Mouse (Mus musculus): ENCODE measurements around the gene Bicra. TPM values are rescaled to one million over a fixed set of nuclear protein-coding genes. Genes with fewer than 3 reads are reported as not detected.
A peak's percentile ranks its signal among the peaks of the same experiment; 100 is the strongest.

Bicra gene
- polyA plus RNA-seq, 1 experiment from 2014 or later, result 9.3 TPM

DNA sequence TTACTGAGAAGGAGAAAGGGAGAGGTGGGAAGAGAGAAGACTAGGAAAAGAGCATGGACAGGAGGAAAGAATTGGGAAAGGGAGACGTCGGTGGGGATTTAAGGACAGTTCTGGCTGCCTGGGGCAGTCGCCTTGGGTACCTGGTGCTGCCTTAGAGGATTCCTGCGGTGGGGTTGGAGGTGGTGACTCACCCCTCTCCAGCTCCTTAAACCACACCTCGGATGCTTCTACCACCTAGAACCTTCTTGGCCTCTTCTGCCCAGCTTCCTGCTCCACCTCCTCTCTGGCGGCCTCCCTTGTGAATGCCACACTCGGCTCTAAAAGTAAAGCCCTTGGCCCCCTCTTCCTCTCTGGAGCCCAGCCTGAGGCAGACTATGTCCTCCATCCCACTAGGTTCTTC lies 92.2 kb downstream of the Bicra start:
- H3K4me3 ChIP-seq (ENCODE audit: low read depth, low read length), result peak overlapping the region; percentile 18
- H3K9ac ChIP-seq (ENCODE audit: low read length), result 0 out of 2 replicates have a peak overlapping the region, but pooled peaks have one; percentile 28
- H3K27ac ChIP-seq (replicated peaks; ENCODE audit: low read depth, low read length), result no peak overlapping the region

DNA sequence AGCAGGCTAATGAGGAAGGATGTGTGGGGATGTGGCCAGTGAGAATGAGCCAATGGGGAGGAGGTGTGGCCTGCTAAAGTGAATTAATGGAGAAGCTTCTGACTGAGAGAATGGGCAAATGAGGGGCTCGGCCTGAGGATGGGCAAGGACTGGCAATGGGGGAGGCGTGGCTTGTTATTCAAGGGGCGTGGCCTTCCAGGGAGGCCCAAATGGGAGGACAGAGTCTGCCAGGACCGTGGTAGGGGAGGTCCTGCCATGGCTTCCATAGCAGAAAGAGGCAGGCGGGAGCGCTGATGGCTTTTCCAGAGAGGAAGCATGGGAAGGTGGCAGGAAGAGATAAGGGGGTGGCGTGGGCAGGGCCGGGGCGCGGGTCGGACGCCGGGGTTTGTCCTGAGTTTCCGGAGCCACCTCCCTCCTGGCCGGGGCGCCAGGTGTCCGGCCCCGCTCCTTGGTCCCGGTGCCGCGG lies 92.7 kb downstream of the Bicra start:
- DNase-seq (ENCODE audit: low spot score) (peak; percentile 52), ATAC-seq (ENCODE audit: insufficient number of reproducible peaks, low FRiP score, low TSS enrichment, low read depth) (no peak)
- 3% methylated on average over 20 of the region's 21 CpGs for WGBS
- H3K4me3 ChIP-seq (ENCODE audit: low read depth, low read length), result peak overlapping the region; percentile 18
- H3K4me1 ChIP-seq (ENCODE audit: control insufficient read depth, insufficient read depth, low read length), result no peaks in the 10 kb centered on the region
- no peak overlapping the region for H3K27ac ChIP-seq (replicated peaks; ENCODE audit: low read depth, low read length)
- H3K9ac ChIP-seq (ENCODE audit: low read length), result 0 out of 2 replicates have a peak overlapping the region, but pooled peaks have one; percentile 28
- 0 out of 2 replicates have a peak, but pooled peaks cover 4% of the 10 kb centered on the region for H3K9me3 ChIP-seq (ENCODE audit: control insufficient read depth, low read length)
- H3K27me3 ChIP-seq (ENCODE audit: control insufficient read depth, insufficient read depth, low read length), result no peaks in the 10 kb centered on the region
- H3K36me3 ChIP-seq (ENCODE audit: control insufficient read depth, insufficient read depth, low read length), result no peaks in the 10 kb centered on the region
- peak overlapping the region; percentile 40 for H3K4me2 ChIP-seq (ENCODE audit: low read depth, severe bottlenecking)

More for the DNA sequence above, 92.2 kb downstream of the Bicra start:
- Histone ChIP-seq H3K4me1 (ENCODE audit: control insufficient read depth, insufficient read depth, low read length) (no peaks in the 10 kb centered on the region), H3K4me2 (ENCODE audit: low read depth, severe bottlenecking) (peak overlapping the region; percentile 40), H3K27me3 (ENCODE audit: control insufficient read depth, insufficient read depth, low read length) (no peaks in the 10 kb centered on the region), H3K9me3 (ENCODE audit: control insufficient read depth, low read length) (0 out of 2 replicates have a peak, but pooled peaks cover 4% of the 10 kb centered on the region), H3K36me3 (ENCODE audit: control insufficient read depth, insufficient read depth, low read length) (no peaks in the 10 kb centered on the region)
- no peak for DNase-seq (ENCODE audit: low spot score)
- ATAC-seq (ENCODE audit: insufficient number of reproducible peaks, low FRiP score, low TSS enrichment, low read depth), result no peak
- WGBS, result 18% methylated on average over 7 of the region's 7 CpGs

DNA sequence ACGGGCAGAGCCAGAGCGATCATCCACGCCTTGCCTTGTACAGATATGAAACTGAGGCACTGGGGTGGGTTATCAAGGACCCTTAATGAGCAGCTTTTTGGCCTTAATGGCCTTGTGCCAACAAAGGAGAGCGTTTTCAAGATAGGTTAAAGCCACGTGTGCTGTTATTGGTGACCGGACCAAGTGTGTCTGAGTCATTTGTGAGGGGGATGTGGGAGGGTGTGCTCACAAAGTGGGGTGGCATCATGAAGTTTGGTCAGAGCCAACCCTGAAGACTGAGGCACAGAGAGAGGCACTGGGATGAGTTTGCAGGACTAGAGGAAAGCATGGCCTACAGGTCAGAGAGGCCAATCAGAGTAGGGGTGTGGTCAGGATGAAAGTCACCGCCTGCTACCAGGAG lies 93.3 kb downstream of the Bicra start:
- Histone ChIP-seq H3K27ac (replicated peaks; ENCODE audit: low read depth, low read length) (no peak overlapping the region), H3K27me3 (ENCODE audit: control insufficient read depth, insufficient read depth, low read length) (no peaks in the 10 kb centered on the region), H3K9me3 (ENCODE audit: control insufficient read depth, low read length) (0 out of 2 replicates have a peak, but pooled peaks cover 4% of the 10 kb centered on the region), H3K36me3 (ENCODE audit: control insufficient read depth, insufficient read depth, low read length) (no peaks in the 10 kb centered on the region), H3K4me1 (ENCODE audit: control insufficient read depth, insufficient read depth, low read length) (no peaks in the 10 kb centered on the region), H3K4me2 (ENCODE audit: low read depth, severe bottlenecking) (no peak overlapping the region), H3K4me3 (ENCODE audit: low read depth, low read length) (no peak overlapping the region), H3K9ac (ENCODE audit: low read length) (no peak overlapping the region)
- ATAC-seq (ENCODE audit: insufficient number of reproducible peaks, low FRiP score, low TSS enrichment, low read depth) (no peak), DNase-seq (ENCODE audit: low spot score) (no peak)
- WGBS, result 94% methylated on average over 7 of the region's 7 CpGs

DNA sequence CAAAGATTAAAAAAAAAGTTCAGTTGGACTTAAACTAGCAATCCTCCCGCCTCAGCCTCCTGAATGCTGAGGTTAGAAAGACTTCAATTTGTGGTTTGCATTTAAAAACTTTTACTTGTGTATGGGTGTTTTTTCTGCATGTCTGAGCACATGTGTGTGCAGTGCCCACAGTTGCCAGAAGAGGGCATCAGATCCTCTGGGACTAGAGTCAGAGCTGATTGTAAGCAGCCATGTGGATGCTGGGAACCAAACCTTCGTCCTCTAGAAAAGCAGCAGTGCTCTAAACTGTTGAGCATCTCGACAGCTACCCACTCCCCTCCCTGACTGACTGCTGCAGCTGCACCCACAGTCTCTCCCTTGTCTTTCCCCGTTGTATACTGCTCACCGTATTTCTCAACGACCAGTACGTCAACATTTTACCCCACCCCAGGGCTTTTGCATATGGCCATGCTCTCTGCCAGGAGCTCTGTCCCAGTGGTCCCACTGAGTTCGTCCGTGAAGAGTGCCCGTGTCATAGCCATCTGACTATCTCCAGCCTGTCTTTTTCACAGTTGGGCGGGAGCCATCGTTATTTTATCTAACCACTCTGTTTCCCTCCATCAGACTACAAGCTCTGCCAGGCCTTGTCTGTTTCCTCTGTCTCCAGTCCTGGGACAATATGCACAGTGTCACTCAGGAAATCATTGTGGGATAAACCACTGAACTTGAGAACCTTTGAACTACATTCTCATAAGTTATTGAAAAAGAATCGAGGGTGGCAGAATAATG lies 94.2 kb downstream of the Bicra start:
- Histone ChIP-seq H3K27ac (replicated peaks; ENCODE audit: low read depth, low read length) (no peak overlapping the region), H3K4me1 (ENCODE audit: control insufficient read depth, insufficient read depth, low read length) (no peaks in the 10 kb centered on the region), H3K4me2 (ENCODE audit: low read depth, severe bottlenecking) (no peak overlapping the region), H3K4me3 (ENCODE audit: low read depth, low read length) (no peak overlapping the region), H3K27me3 (ENCODE audit: control insufficient read depth, insufficient read depth, low read length) (no peaks in the 10 kb centered on the region; the same call in 1 of the 2 replicates), H3K9me3 (ENCODE audit: control insufficient read depth, low read length) (0 out of 2 replicates have a peak, but pooled peaks cover 4% of the 10 kb centered on the region), H3K36me3 (ENCODE audit: control insufficient read depth, insufficient read depth, low read length) (no peaks in the 10 kb centered on the region), H3K9ac (ENCODE audit: low read length) (no peak overlapping the region)
- no peak for ATAC-seq (ENCODE audit: insufficient number of reproducible peaks, low FRiP score, low TSS enrichment, low read depth)
- no peak for DNase-seq (ENCODE audit: low spot score)
- 92% methylated on average over 13 of the region's 13 CpGs for WGBS

DNA sequence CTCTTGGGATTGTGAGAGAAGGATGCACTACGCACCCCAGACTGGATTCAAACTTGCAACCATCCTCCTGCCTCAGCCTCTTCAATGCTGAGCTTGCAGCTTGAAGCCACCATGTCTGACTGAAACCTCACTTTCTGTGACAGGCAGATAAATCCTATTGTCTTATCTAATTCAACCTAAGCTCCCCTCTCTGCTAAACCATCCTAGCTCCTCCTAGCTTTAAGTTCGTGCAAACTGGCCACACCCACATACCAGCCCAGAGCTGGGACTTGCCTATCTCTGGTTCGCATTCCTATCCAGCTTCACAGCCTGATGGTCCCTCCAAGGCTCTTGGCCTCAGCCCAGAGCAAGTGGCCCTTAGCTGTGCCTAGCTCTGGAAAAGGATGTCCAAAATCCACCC lies 95.3 kb downstream of the Bicra start:
- Histone ChIP-seq H3K36me3 (ENCODE audit: control insufficient read depth, insufficient read depth, low read length) (no peaks in the 10 kb centered on the region), H3K27ac (replicated peaks; ENCODE audit: low read depth, low read length) (no peak overlapping the region), H3K9ac (ENCODE audit: low read length) (no peak overlapping the region), H3K4me3 (ENCODE audit: low read depth, low read length) (no peak overlapping the region), H3K4me2 (ENCODE audit: low read depth, severe bottlenecking) (no peak overlapping the region), H3K27me3 (ENCODE audit: control insufficient read depth, insufficient read depth, low read length) (no peaks in the 10 kb centered on the region; the same call in 1 of the 2 replicates), H3K9me3 (ENCODE audit: control insufficient read depth, low read length) (0 out of 2 replicates have a peak, but pooled peaks cover 4% of the 10 kb centered on the region), H3K4me1 (ENCODE audit: control insufficient read depth, insufficient read depth, low read length) (no peaks in the 10 kb centered on the region)
- DNase-seq (ENCODE audit: low spot score), result no peak
- 77% methylated on average over 3 of the region's 3 CpGs for WGBS
- ATAC-seq (ENCODE audit: insufficient number of reproducible peaks, low FRiP score, low TSS enrichment, low read depth), result no peak

DNA sequence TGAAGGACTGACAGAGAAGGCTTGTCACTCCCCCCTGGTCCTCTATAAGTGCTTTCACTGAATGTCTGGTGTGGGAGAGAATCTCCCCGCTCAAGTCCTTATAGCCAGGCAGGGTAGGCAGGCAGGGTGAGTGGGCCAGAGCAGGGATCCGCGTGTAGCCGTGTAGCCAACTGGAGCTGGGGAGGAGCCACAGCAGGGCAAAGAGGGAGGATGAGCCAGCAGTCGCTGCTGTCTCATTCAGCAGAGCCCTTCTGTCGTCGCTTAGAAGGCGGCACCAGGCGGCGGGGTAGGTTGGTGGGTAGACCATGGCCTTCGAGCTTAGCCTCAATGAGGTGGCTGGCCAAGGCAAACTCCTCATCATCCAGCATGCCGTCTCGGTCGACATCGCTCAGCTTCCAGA lies 97.7 kb downstream of the Bicra start:
- ATAC-seq (ENCODE audit: insufficient number of reproducible peaks, low FRiP score, low TSS enrichment, low read depth) (no peak), DNase-seq (ENCODE audit: low spot score) (no peak)
- 83% methylated on average over 15 of the region's 15 CpGs for WGBS
- Histone ChIP-seq H3K4me2 (ENCODE audit: low read depth, severe bottlenecking) (no peak overlapping the region), H3K9me3 (ENCODE audit: control insufficient read depth, low read length) (0 out of 2 replicates have a peak, but pooled peaks cover 4% of the 10 kb centered on the region), H3K4me1 (ENCODE audit: control insufficient read depth, insufficient read depth, low read length) (no peaks in the 10 kb centered on the region), H3K27ac (replicated peaks; ENCODE audit: low read depth, low read length) (no peak overlapping the region), H3K9ac (ENCODE audit: low read length) (no peak overlapping the region), H3K4me3 (ENCODE audit: low read depth, low read length) (no peak overlapping the region), H3K27me3 (ENCODE audit: control insufficient read depth, insufficient read depth, low read length) (no peaks in the 10 kb centered on the region; the same call in 1 of the 2 replicates), H3K36me3 (ENCODE audit: control insufficient read depth, insufficient read depth, low read length) (no peaks in the 10 kb centered on the region)

DNA sequence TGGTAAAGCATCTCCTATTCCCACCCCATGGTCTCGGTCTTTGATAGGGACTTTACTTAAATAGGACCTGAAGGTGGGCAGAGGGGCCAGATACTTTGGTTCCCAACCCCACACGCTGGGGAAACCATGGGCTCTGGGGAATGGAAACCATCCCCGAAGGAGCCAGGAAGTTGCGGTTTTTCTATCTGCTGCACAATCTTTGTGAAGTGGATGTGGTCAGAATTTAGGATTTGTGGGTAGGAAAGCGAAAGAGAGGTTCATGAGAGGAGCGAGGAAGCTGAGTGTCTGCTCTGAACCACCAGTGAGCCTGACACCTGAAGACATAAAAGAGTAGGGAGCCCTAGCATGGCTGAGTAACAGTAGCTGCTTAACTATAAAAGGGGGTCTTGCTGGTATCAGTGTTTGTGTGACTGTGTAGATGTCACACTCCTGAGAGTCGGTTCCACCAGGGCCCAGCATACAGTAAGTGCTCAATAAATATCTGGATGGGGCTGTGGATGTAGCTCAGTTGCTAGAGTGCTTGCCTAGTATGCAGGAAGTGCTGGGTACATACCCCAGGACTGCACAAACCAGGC lies 98.4 kb downstream of the Bicra start:
- WGBS, result 81% methylated on average over 7 of the region's 7 CpGs
- Histone ChIP-seq H3K4me3 (ENCODE audit: low read depth, low read length) (no peak overlapping the region), H3K4me1 (ENCODE audit: control insufficient read depth, insufficient read depth, low read length) (no peaks in the 10 kb centered on the region), H3K27me3 (ENCODE audit: control insufficient read depth, insufficient read depth, low read length) (no peaks in the 10 kb centered on the region; the same call in 1 of the 2 replicates), H3K36me3 (ENCODE audit: control insufficient read depth, insufficient read depth, low read length) (no peaks in the 10 kb centered on the region), H3K27ac (replicated peaks; ENCODE audit: low read depth, low read length) (no peak overlapping the region), H3K9ac (ENCODE audit: low read length) (no peak overlapping the region), H3K4me2 (ENCODE audit: low read depth, severe bottlenecking) (no peak overlapping the region; the same call in 1 of the 2 replicates), H3K9me3 (ENCODE audit: control insufficient read depth, low read length) (0 out of 2 replicates have a peak, but pooled peaks cover 4% of the 10 kb centered on the region)
- no peak for DNase-seq (ENCODE audit: low spot score)
- no peak for ATAC-seq (ENCODE audit: insufficient number of reproducible peaks, low FRiP score, low TSS enrichment, low read depth)

DNA sequence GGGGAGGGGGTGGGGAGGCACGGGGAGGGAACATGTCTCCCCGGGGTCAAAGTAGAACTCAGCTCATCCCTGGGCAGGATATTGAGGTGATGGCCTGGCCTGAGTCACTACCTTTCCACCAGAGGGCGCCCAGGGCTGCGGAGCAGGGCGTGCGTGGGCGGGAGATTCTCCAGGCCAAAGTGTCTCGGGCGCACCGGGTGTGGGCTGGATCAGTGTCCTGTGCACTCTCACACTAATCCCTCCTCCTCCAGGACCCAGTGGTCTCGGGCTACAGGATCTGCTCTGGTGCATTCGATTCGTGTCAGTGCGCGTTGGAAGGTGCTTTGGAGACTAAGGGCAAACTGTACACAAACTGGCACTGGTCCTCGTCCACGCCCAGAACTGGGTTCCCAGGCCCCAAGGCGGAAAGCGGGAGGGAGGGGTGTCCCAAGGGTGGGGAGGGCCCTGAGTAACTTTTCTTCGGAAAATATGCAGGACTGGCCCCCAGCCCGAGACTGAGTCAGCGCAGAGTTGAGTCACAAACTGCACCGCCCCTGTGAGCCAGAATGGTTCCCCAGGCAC lies 99.3 kb downstream of the Bicra start:
- Histone ChIP-seq H3K4me2 (ENCODE audit: low read depth, severe bottlenecking) (peak overlapping the region; percentile 34), H3K4me1 (ENCODE audit: control insufficient read depth, insufficient read depth, low read length) (no peaks in the 10 kb centered on the region), H3K9ac (ENCODE audit: low read length) (peak overlapping the region; percentile 34; the same call in 1 of the 2 replicates), H3K9me3 (ENCODE audit: control insufficient read depth, low read length) (0 out of 2 replicates have a peak, but pooled peaks cover under 1% of the 10 kb centered on the region), H3K4me3 (ENCODE audit: low read depth, low read length) (no peak overlapping the region), H3K36me3 (ENCODE audit: control insufficient read depth, insufficient read depth, low read length) (peaks cover 5% of the 10 kb centered on the region), H3K27me3 (ENCODE audit: control insufficient read depth, insufficient read depth, low read length) (no peaks in the 10 kb centered on the region; the same call in 1 of the 2 replicates), H3K27ac (replicated peaks; ENCODE audit: low read depth, low read length) (no peak overlapping the region)
- DNase-seq (ENCODE audit: low spot score) (peak; percentile 83), ATAC-seq (ENCODE audit: insufficient number of reproducible peaks, low FRiP score, low TSS enrichment, low read depth) (peak; percentile 52; the same call in 1 of the 2 replicates)
- WGBS, result 5% methylated on average over 23 of the region's 23 CpGs
